Mouse (Mus musculus): ENCODE results near the gene Ubqln5.

The Ubqln5 gene

GRCm38 (mm10) chr7:104129726-104130125, at the start of gene Ubqln5:
Ubqln5 (minus strand) TSS chr7:104129826.
- DNase-seq (ENCODE audit: low read depth, low spot score) = no peak

DNA sequence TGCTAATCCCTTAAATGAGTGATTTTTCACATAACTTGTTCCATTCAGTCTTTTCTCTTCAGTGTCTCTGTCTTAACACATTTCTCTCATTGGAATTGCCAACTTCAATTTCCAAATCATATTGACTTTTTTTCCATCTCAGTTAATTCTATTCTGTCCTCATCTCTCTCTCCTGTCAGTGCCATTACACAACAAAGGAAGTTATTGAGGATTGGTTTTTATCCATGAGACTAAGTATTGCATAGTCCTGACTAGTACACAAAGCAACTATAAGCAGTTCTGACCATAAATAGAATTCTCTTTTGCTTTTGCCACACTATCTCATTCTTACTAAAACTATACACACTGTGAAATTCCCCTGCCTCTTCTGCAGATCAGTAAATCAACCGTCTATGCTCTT, 49.4 kb upstream of the Ubqln5 start:
- no peak for DNase-seq (ENCODE audit: low read depth, low spot score)

- DNase-seq (ENCODE audit: low read depth, low spot score) = no peak
These were observed 48.9 kb upstream of the Ubqln5 start for GRCm38 (mm10) chr7:104178422-104179054.

- DNase-seq (ENCODE audit: low read depth, low spot score) = no peak
These were observed 45.5 kb upstream of the Ubqln5 start for GRCm38 (mm10) chr7:104175085-104175484.

- no peak for DNase-seq (ENCODE audit: low read depth, low spot score)
These were observed 40.1 kb upstream of the Ubqln5 start for GRCm38 (mm10) chr7:104169634-104170204.

GRCm38 (mm10) chr7:104167105-104167504, 37.5 kb upstream of the Ubqln5 start:
- no peak for DNase-seq (ENCODE audit: low read depth, low spot score)

- no peak for DNase-seq (ENCODE audit: low read depth, low spot score)
These were observed 20.8 kb upstream of the Ubqln5 start, which contains the start of gene Ubqlnl for GRCm38 (mm10) chr7:104150456-104150855. Ubqlnl (minus strand) TSS chr7:104150556.

GRCm38 (mm10) chr7:104143179-104143578, 13.6 kb upstream of the Ubqln5 start, which contains the start of gene Ubqln3:
Ubqln3 (minus strand) TSS chr7:104143279.
- DNase-seq (ENCODE audit: low read depth, low spot score) = no peak

GRCm38 (mm10) chr7:104137305-104137704, 7.7 kb upstream of the Ubqln5 start, which contains the start of gene Olfr643:
Olfr643 (minus strand) TSS chr7:104137405.
- no peak for DNase-seq (ENCODE audit: low read depth, low spot score)

GRCm38 (mm10) chr7:104104757-104104972, 25.0 kb downstream of the Ubqln5 start, which contains the start of gene Olfr646:
Olfr646 (plus strand) TSS chr7:104104873.
- no peak for DNase-seq (ENCODE audit: low read depth, low spot score)

DNA sequence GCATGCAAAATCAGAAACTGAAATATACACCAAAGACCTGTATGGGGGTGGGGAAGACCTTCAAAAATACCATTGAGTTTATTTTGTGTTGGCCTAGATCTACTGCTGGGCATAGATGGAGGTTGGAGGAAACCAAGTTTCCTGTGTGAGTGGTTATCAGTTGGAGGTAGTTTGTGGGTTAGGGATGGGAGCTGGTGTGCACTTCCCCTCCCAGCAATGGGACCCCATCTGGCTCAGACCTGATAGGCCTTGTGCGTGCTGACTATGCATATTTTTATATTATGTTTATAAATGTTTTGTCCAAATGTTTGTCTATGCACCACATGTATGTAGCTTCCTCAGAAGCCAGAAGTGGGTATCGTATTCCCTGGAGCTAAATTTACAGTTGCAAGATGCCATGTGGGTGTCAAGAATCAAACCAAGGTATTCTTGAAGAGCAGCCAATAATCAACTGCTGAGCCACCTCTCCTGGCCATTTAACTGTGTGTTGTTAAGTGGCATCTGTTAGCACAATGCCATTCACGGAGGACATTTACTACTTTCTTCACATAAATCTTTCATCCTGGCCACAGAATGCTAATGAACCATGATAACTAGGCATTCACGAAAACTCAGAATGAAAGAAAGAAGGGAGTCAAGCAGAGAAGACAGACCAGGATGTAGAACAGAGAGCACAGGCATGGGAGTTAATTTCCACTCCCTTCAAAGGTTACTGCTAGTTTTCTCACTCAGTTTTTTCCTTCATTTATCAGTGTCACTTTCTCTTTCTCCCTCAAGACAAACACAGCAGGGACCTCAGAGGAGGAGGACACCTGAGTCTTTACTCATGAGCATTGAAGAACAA, 25.5 kb downstream of the Ubqln5 start:
- DNase-seq (ENCODE audit: low read depth, low spot score) = no peak

DNA sequence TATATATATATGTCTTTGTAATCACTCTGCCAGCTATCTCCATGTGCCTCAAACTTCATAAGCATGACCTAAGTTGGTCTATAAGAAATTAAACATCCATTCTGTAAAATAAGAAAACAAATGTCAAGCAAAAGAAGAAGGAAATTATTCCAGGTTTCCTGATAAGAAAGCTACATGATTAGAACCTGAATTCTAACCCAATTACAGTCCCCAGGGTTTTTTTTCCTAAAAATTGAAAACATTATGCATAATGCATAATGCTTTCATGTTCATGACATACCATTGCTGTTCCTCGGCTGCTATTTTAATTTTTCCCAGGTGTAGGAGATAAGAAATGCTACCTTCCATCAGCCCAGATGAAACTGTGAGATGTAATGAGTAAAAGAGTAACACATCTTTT, 44.3 kb downstream of the Ubqln5 start, which contains the start of gene Olfr645:
Olfr645 (minus strand) TSS at position 101 of the 400 bp plus-strand sequence.
- DNase-seq (ENCODE audit: low read depth, low spot score) = no peak
